Mouse (Mus musculus) brain, adult 10 weeks (tissue): ENCODE measurements around the gene Itgb2. TPM values are rescaled to one million over a fixed set of nuclear protein-coding genes. Genes with fewer than 3 reads are reported as not detected.

Experiments
- polyA plus RNA-seq: library from polyadenylated mRNA; stranded (reverse); fragments of 350-450 nt; fragmentation: Illumina TruSeq; extraction: RNeasy Lipid Tissue Mini Kit (QIAGEN cat#74804); gene quantifications from one replicate; pipeline ENCODE4 v1.2.3, GENCODE M21; 2015; ENCODE audit warnings: low read depth, low replicate concordance

Itgb2 gene
- polyA plus RNA-seq = 5.1 TPM

DNA sequence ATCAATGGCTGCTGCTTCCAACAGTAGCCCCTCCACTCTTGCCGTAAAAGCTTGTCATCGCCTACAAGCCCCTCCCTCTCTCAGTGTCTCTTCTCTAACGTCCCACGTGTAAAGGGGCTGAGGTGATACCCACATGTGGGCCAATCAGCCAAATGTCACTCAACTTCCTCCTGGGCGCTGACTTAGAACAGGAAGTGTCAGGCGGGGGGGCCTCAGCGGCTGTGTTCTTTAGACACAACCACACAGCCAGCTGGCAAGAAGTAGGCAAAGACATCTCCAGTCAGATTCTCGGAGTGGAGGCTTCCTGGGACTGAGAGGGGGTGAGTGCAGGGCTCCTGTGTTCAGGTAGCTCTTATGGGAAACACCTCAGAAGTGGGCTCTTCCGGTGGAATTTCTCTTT lies at the start of gene Itgb2:
Gene Itgb2 (plus strand): TSS at position 113 of the 400 bp plus-strand sequence.

DNA sequence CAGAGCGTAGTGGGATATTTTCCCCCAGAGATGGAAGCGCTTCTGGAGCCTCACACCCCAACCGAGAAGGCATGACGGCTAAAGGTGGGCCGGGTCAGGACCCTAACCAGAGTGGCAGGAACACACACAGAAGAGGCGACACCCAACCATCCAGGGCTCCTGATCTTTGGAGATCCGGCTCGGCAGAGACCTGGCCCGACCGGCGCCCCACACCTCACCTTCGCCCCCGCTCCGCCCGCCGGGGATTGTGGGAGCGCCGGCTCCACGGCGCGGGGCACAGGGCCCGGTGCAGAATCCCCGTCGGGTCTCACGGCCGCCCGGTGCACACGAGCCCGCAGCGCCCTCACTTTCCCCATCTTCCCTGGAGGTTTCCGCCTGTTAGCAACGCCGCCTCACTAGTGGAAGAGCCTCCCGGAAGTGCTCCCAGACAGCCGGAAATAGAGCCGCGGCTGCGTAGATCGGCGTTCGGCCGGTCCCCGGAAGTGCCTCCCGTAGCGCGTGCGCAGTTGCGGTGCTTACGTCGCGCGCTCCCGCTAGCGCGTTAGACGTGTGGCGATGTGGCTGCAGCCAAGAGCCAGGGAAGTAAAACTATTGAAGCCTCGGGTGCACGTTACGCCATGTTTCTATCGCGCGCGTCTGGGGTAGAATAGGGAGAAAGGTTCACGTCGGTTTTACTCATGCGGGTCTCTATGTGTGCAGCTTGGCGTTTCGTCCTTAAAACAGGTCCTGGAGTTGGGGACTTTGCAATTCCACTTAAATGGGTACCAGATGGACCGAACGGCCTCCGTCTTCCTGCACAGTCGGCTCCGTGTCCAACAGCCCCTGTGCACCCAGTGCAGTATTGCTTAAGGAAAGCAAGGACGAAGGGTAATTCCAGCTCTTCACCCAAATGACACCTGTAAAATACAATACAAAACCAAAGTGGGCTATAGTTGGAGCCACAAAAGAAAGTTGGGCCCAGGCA lies 14.4 kb upstream of the Itgb2 start, which contains the start of gene Fam207a:
Gene Fam207a (minus strand): TSS at position 401 of the 964 bp plus-strand sequence.

DNA sequence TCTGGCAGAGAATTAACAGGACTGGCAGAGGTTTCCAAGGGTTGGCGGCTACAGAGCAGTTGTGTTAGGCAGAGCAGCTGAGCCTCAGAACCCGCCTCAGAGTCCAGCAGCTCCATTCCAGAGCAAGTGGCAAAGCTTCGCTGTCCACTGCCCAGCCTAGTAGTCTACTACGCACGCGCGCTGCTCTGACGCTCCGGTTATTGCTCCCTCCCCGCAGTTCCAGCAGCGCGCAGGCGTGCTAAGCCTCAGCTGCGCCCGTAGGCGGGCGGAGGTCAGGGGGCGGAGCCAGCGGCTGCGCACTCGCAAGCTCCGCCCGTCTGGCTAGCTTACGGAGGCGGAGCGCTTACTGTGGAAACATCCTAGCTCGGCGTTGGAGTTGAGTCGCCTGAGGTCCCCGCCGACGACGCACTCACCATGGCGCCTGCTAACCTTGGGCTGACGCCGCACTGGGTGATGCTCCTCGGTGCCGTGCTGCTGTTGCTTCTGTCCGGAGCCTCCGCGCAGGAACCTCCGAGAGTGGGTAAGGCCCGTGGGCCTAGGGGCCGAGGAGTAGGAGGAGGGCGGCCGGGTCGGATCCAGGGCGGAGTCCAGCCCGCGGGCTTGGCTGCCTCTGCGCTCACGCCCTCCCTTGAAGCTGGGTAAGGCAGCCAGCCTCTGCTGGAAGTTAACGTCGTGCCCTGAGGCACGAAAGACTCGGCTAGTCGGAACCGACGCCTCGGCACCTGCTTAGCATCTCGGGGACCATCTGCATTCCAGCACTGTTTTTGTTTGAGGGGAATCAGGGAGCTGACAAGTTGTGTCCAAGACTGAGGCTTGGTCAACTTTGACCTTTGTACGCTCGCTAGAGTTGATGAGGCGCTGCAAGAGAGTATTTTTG lies 51.6 kb downstream of the Itgb2 start, which contains the start of gene Pttg1ip:
Gene Pttg1ip (plus strand): TSS at position 313 of the 877 bp plus-strand sequence.

DNA sequence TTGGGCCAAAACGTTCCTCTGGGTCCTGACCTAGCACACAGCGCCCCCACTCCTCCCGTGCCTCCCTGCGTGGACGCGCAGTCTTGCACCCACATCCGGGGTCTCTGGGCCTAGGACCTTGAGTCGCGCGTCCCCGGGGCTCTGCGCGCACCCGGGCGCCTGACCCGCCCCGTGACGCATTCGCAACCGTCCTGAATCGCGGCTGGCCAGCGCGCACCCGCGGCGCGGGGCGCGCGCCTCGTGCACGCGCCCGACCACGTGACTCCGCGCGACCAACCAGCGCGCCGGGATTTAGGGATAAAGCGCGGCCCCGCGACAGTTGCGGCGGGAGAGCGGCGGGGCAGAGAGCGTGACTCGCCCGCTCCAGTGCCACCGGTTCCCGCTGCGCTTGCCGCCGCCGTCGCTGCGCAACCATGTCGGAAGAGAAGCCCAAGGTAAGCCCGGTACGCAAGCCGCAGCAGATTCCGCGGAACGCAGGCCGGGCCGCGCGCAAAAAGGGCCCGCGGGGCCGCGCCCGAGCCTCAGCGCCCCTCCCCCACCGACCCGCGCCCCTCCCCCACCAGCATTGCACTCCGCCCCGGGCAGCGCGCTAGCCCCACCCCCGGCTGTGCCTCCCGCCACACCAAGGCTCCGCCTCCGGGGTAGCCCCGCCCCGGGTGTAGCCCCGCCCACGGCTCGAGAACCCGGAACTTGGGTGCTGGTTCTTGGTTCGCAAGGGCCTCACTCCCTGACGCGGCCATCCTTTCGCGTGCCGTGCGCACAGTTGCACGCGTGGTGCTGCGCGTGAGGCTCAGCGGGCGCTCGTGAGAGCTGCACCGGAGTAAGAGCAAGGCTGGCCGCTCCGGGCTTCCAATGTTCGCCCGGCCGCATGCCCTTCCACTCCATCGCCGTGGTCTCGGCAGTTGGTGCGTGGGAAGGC lies 76.1 kb downstream of the Itgb2 start, which contains the start of the genes Sumo3 and Gm49325:
Gene Sumo3 (plus strand): TSS at position 190 of the 919 bp plus-strand sequence.
Gene Gm49325 (plus strand): TSS at position 290 of the 919 bp plus-strand sequence.

Other genes starting within 250 kb of the Itgb2 start
- 109 TPM for gene Adarb1, start 112.0 kb upstream of the Itgb2 start, polyA plus RNA-seq
- gene Fam207a, start 14.5 kb upstream of the Itgb2 start, polyA plus RNA-seq = 33.6 TPM
- gene Pttg1ip, start 51.5 kb downstream of the Itgb2 start, polyA plus RNA-seq = 81.4 TPM
- gene Sumo3, start 75.8 kb downstream of the Itgb2 start, polyA plus RNA-seq = 222 TPM
- 7.8 TPM for gene Gm49325, start 75.9 kb downstream of the Itgb2 start, polyA plus RNA-seq
- gene Ube2g2, start 92.0 kb downstream of the Itgb2 start, polyA plus RNA-seq = 47.4 TPM
- 0.58 TPM for gene Tspear, start 156.3 kb downstream of the Itgb2 start, polyA plus RNA-seq
- gene Gm19402, start 160.5 kb downstream of the Itgb2 start, polyA plus RNA-seq = not detected
- not detected for gene Gm9508, start 167.0 kb downstream of the Itgb2 start, polyA plus RNA-seq
- not detected for gene Gm10272, start 176.4 kb downstream of the Itgb2 start, polyA plus RNA-seq
- gene Gm10024, start 181.2 kb downstream of the Itgb2 start, polyA plus RNA-seq = not detected
- gene Gm10142, start 185.6 kb downstream of the Itgb2 start, polyA plus RNA-seq = not detected
- not detected for gene Krtap12-1, start 190.3 kb downstream of the Itgb2 start, polyA plus RNA-seq
- not detected for gene Gm10100, start 196.2 kb downstream of the Itgb2 start, polyA plus RNA-seq
- not detected for gene Gm18596, start 212.4 kb downstream of the Itgb2 start, polyA plus RNA-seq
- gene Gm9736, start 221.1 kb downstream of the Itgb2 start, polyA plus RNA-seq = not detected
- not detected for gene Gm3233, start 229.4 kb downstream of the Itgb2 start, polyA plus RNA-seq
- not detected for gene Gm3238, start 241.1 kb downstream of the Itgb2 start, polyA plus RNA-seq
- gene Gm7138, start 246.7 kb downstream of the Itgb2 start, polyA plus RNA-seq = not detected